Mouse (Mus musculus) ovary, postnatal 10 days (tissue): ENCODE results near the gene Myo1b.

ENCODE experiments used
- DNase-seq: peaks from one replicate; pipeline ENCODE4 v3.0.0; 2022; ENCODE audit warnings: low spot score

Gene Myo1b

GRCm38 (mm10) chr1:51719897-51720673 is 195.8 kb downstream of the Myo1b start:
- no peak for DNase-seq

- DNase-seq: no peak
Observed at GRCm38 (mm10) chr1:51710831-51711230, 205.0 kb downstream of the Myo1b start.

GRCm38 (mm10) chr1:51706106-51706505 is 209.8 kb downstream of the Myo1b start:
- DNase-seq: no peak

- DNase-seq: no peak
Observed at GRCm38 (mm10) chr1:51704610-51705009, 211.3 kb downstream of the Myo1b start.
